Mouse (Mus musculus): ENCODE measurements around the gene Psmf1.

Gene Psmf1

GRCm38 (mm10) chr2:151738460-151738859 is 5.5 kb downstream of the Psmf1 start:
- DNase-seq (ENCODE audit: low read depth in 1 of 2, low spot score in 2 of 2): no peak

GRCm38 (mm10) chr2:151735422-151735821 is 8.6 kb downstream of the Psmf1 start:
- DNase-seq (ENCODE audit: low read depth in 1 of 2, low spot score in 2 of 2): no peak

- DNase-seq (ENCODE audit: low read depth in 1 of 2, low spot score in 2 of 2): no peak
Observed at GRCm38 (mm10) chr2:151733151-151733865, 10.7 kb downstream of the Psmf1 start.

GRCm38 (mm10) chr2:151724094-151724493 is 19.9 kb downstream of the Psmf1 start:
- DNase-seq (ENCODE audit: low read depth in 1 of 2, low spot score in 2 of 2): no peak

GRCm38 (mm10) chr2:151716318-151717055 is 27.5 kb downstream of the Psmf1 start:
- DNase-seq (ENCODE audit: low read depth in 1 of 2, low spot score in 2 of 2): no peak

- DNase-seq (ENCODE audit: low read depth in 1 of 2, low spot score in 2 of 2): no peak
Observed at GRCm38 (mm10) chr2:151715526-151715925, 28.5 kb downstream of the Psmf1 start.

GRCm38 (mm10) chr2:151712647-151713046 is 31.3 kb downstream of the Psmf1 start:
- no peak for DNase-seq (ENCODE audit: low read depth in 1 of 2, low spot score in 2 of 2)

- no peak for DNase-seq (ENCODE audit: low read depth in 1 of 2, low spot score in 2 of 2)
Observed at GRCm38 (mm10) chr2:151702851-151703190, 41.2 kb downstream of the Psmf1 start.

- no peak for DNase-seq (ENCODE audit: low read depth in 1 of 2, low spot score in 2 of 2)
Observed at GRCm38 (mm10) chr2:151702146-151702850, 41.7 kb downstream of the Psmf1 start.

- DNase-seq (ENCODE audit: low read depth in 1 of 2, low spot score in 2 of 2): no peak
Observed at GRCm38 (mm10) chr2:151701231-151702145, 42.5 kb downstream of the Psmf1 start, which contains the start of gene Tmem74b. TSS of gene Tmem74b (plus strand) at chr2:151702008.

GRCm38 (mm10) chr2:151682976-151683375 is 61.0 kb downstream of the Psmf1 start:
- DNase-seq (ENCODE audit: low read depth in 1 of 2, low spot score in 2 of 2): no peak

GRCm38 (mm10) chr2:151682357-151682756 is 61.6 kb downstream of the Psmf1 start:
- DNase-seq (ENCODE audit: low read depth in 1 of 2, low spot score in 2 of 2): no peak

- no peak for DNase-seq (ENCODE audit: low read depth in 1 of 2, low spot score in 2 of 2)
Observed at GRCm38 (mm10) chr2:151676234-151676633, 67.8 kb downstream of the Psmf1 start.

- no peak for DNase-seq (ENCODE audit: low read depth in 1 of 2, low spot score in 2 of 2)
Observed at GRCm38 (mm10) chr2:151670968-151671329, 73.0 kb downstream of the Psmf1 start.

GRCm38 (mm10) chr2:151670026-151670967 is 73.7 kb downstream of the Psmf1 start:
- DNase-seq (ENCODE audit: low read depth in 1 of 2, low spot score in 2 of 2): no peak

GRCm38 (mm10) chr2:151668433-151668832 is 75.6 kb downstream of the Psmf1 start, which contains the start of gene Rad21l:
TSS of gene Rad21l (minus strand) at chr2:151668533.
- no peak for DNase-seq (ENCODE audit: low read depth in 1 of 2, low spot score in 2 of 2)
